Comparison of ENCODE assay signal across 33 mouse cellular contexts in genomic region chr17:64126904-64127303, GRCm38 (mm10).
DNase-seq lines count a peak whose midpoint lies in the region; ATAC-seq and TF ChIP-seq lines count a peak whose summit lies in the region.
"Had no signal": no experiment of that assay in that cellular context is flagged by ENCODE, and none has a peak within 500 bp of the region (broad histone marks: within the 10 kb centered on the region; RNA-seq: fewer than 3 reads in every experiment).

No protein-coding gene starts in this region.

- no peak overlapping the region for H3K9ac ChIP-seq in kidney, postnatal 0 days (ENCODE audit: low read depth, low read length)
- no peak overlapping the region for H3K9ac ChIP-seq in midbrain, embryonic 16.5 days (ENCODE audit: low read depth, low read length)
- H3K9ac ChIP-seq: embryonic facial prominence, embryonic 12.5 days; forebrain, embryonic 15.5 days; heart, embryonic 13.5 days; limb, embryonic 13.5 days; liver, embryonic 12.5 days had no signal

- H3K4me1 ChIP-seq in kidney, adult 2 months (ENCODE audit: control insufficient read depth, insufficient read depth, low read length): peaks cover 3% of the 10 kb centered on the region; the same call in 1 of the 2 replicates
- H3K4me1 ChIP-seq in kidney, postnatal 0 days (replicated peaks; ENCODE audit: insufficient read depth, low read length): peaks cover 14% of the 10 kb centered on the region
- H3K4me1 ChIP-seq in limb, embryonic 10.5 days: peaks cover 22% of the 10 kb centered on the region
- H3K4me1 ChIP-seq in midbrain, embryonic 16.5 days (ENCODE audit: control insufficient read depth, insufficient read depth, low read length): peaks cover 2% of the 10 kb centered on the region; the same call in 1 of the 2 replicates
- no peaks in the 10 kb centered on the region for H3K4me1 ChIP-seq in hindbrain, embryonic 10.5 days (replicated peaks)
- H3K4me1 ChIP-seq: liver, embryonic 12.5 days had no signal

- 45% methylated on average over 5 of the region's 5 CpGs for WGBS in kidney, adult 2 months
- 57% methylated on average over 5 of the region's 5 CpGs for WGBS in kidney, postnatal 0 days
- 93% methylated on average over 5 of the region's 5 CpGs for WGBS in limb, embryonic 10.5 days
- 93% methylated on average over 5 of the region's 5 CpGs for WGBS in midbrain, embryonic 16.5 days
- 93% methylated on average over 5 of the region's 5 CpGs for WGBS in hindbrain, embryonic 10.5 days

- H3K9me3 ChIP-seq in kidney, postnatal 0 days (replicated peaks; ENCODE audit: low read length): no peaks in the 10 kb centered on the region
- H3K9me3 ChIP-seq in limb, embryonic 10.5 days (replicated peaks): no peaks in the 10 kb centered on the region
- no peaks in the 10 kb centered on the region for H3K9me3 ChIP-seq in midbrain, embryonic 16.5 days (replicated peaks; ENCODE audit: control insufficient read depth, low read length, poor library complexity, severe bottlenecking)
- H3K9me3 ChIP-seq in hindbrain, embryonic 10.5 days: no peaks in the 10 kb centered on the region
- H3K9me3 ChIP-seq: embryonic facial prominence, embryonic 12.5 days; forebrain, embryonic 10.5 days; forebrain, embryonic 15.5 days; heart, embryonic 13.5 days; limb, embryonic 13.5 days; liver, embryonic 12.5 days; megakaryocyte, embryonic 14.5 days had no signal

- peak; percentile 91 for ATAC-seq in kidney, postnatal 0 days (replicated peaks; ENCODE audit: low FRiP score, low read depth)
- ATAC-seq in midbrain, embryonic 16.5 days: no peak
- ATAC-seq: activated CD4-positive, CD25-positive, alpha-beta regulatory T cell, adult 4 months; forebrain, embryonic 15.5 days; hindbrain, embryonic 16.5 days; intestine, embryonic 16.5 days; liver, embryonic 12.5 days; lung, postnatal 0 days had no signal

- H3K36me3 ChIP-seq in kidney, adult 2 months (ENCODE audit: control insufficient read depth, insufficient read depth, low read length): no peaks in the 10 kb centered on the region
- no peaks in the 10 kb centered on the region for H3K36me3 ChIP-seq in kidney, postnatal 0 days (ENCODE audit: insufficient read depth, low read length)
- H3K36me3 ChIP-seq in limb, embryonic 10.5 days: no peaks in the 10 kb centered on the region
- H3K36me3 ChIP-seq in midbrain, embryonic 16.5 days (ENCODE audit: control insufficient read depth, insufficient read depth, low read length): no peaks in the 10 kb centered on the region
- H3K36me3 ChIP-seq in hindbrain, embryonic 10.5 days: no peaks in the 10 kb centered on the region
- H3K36me3 ChIP-seq: embryonic facial prominence, embryonic 12.5 days; forebrain, embryonic 10.5 days; forebrain, embryonic 15.5 days; heart, embryonic 13.5 days; limb, embryonic 13.5 days; liver, embryonic 12.5 days had no signal

- no peak for TF ChIP-seq POLR2A in kidney, adult 2 months (IDR thresholded peaks at IDR 0.05; ENCODE audit: low read depth, low read length)

- no peak overlapping the region for H3K4me2 ChIP-seq in kidney, postnatal 0 days (ENCODE audit: low read length)
- no peak overlapping the region for H3K4me2 ChIP-seq in midbrain, embryonic 16.5 days (ENCODE audit: low read length)
- H3K4me2 ChIP-seq: embryonic facial prominence, embryonic 12.5 days; forebrain, embryonic 15.5 days; heart, embryonic 13.5 days; limb, embryonic 13.5 days; liver, embryonic 12.5 days had no signal

- H3K4me3 ChIP-seq in kidney, adult 2 months (ENCODE audit: insufficient read depth, low read depth, low read length): no peak overlapping the region
- H3K4me3 ChIP-seq in kidney, postnatal 0 days (replicated peaks; ENCODE audit: low read depth, low read length): no peak overlapping the region
- H3K4me3 ChIP-seq in limb, embryonic 10.5 days: no peak overlapping the region
- H3K4me3 ChIP-seq in midbrain, embryonic 16.5 days (ENCODE audit: low read depth, low read length): no peak overlapping the region
- no peak overlapping the region for H3K4me3 ChIP-seq in hindbrain, embryonic 10.5 days
- H3K4me3 ChIP-seq: embryonic facial prominence, embryonic 12.5 days; forebrain, embryonic 10.5 days; forebrain, embryonic 15.5 days; heart, embryonic 13.5 days; limb, embryonic 13.5 days; liver, embryonic 12.5 days; megakaryocyte, embryonic 14.5 days had no signal

- H3K27ac ChIP-seq in kidney, adult 2 months (ENCODE audit: insufficient read depth, low read depth, low read length): no peak overlapping the region
- H3K27ac ChIP-seq in kidney, postnatal 0 days: peak overlapping the region; percentile 63; the same call in 1 of the 2 replicates
- H3K27ac ChIP-seq in limb, embryonic 10.5 days: no peak overlapping the region
- H3K27ac ChIP-seq in midbrain, embryonic 16.5 days (ENCODE audit: low read length): no peak overlapping the region
- no peak overlapping the region for H3K27ac ChIP-seq in hindbrain, embryonic 10.5 days
- H3K27ac ChIP-seq: embryonic facial prominence, embryonic 12.5 days; forebrain, embryonic 10.5 days; forebrain, embryonic 15.5 days; heart, embryonic 13.5 days; limb, embryonic 13.5 days; liver, embryonic 12.5 days had no signal

- intact Hi-C loops in heart, postnatal 25 days (cut with DNase I): loop anchor here (5.0 kb wide), 1 partner anchor 75 kb away; no protein-coding TSS in a partner anchor

- TF ChIP-seq CTCF in kidney, adult 2 months (conservative IDR thresholded peaks at IDR 0.05; ENCODE audit: insufficient read depth, insufficient read length, low read depth, low read length): no peak
- TF ChIP-seq CTCF in kidney, postnatal 0 days (IDR thresholded peaks at IDR 0.05; ENCODE audit: low read depth): no peak

- no peaks in the 10 kb centered on the region for H3K27me3 ChIP-seq in kidney, adult 2 months (replicated peaks; ENCODE audit: control insufficient read depth, insufficient read depth, low read length)
- H3K27me3 ChIP-seq in kidney, postnatal 0 days (ENCODE audit: insufficient read depth, low read length): no peaks in the 10 kb centered on the region
- no peaks in the 10 kb centered on the region for H3K27me3 ChIP-seq in limb, embryonic 10.5 days (ENCODE audit: low read depth, poor library complexity, severe bottlenecking)
- H3K27me3 ChIP-seq in midbrain, embryonic 16.5 days (ENCODE audit: control insufficient read depth, insufficient read depth, low read depth, low read length): no peaks in the 10 kb centered on the region
- H3K27me3 ChIP-seq in hindbrain, embryonic 10.5 days (ENCODE audit: insufficient read depth, poor library complexity, severe bottlenecking): no peaks in the 10 kb centered on the region
- H3K27me3 ChIP-seq: CH12.LX; embryonic facial prominence, embryonic 12.5 days; forebrain, embryonic 15.5 days; heart, embryonic 13.5 days; limb, embryonic 13.5 days; liver, embryonic 12.5 days; megakaryocyte, embryonic 14.5 days had no signal

- peak; percentile 86 for DNase-seq in heart, adult 11 months
- no peak for DNase-seq in heart, postnatal 25 days (ENCODE audit: low spot score)
- DNase-seq in kidney, adult 2 months: peak; percentile 14
- DNase-seq in kidney, postnatal 0 days (ENCODE audit: low spot score): peak; percentile 34
- peak; percentile 17 for DNase-seq in limb, embryonic 10.5 days (ENCODE audit: low spot score)
- no peak for DNase-seq in cerebellum, postnatal 4 days (ENCODE audit: low spot score in 2 of 2)
- no peak for DNase-seq in hindbrain, embryonic 10.5 days (ENCODE audit: low spot score)
- DNase-seq: adrenal gland, adult 2 months; adrenal gland, postnatal 36 days; cerebellum, adult 18-20 months; cerebellum, postnatal 36 days; embryo, embryonic 11 days; gastrocnemius, postnatal 36 days; heart, postnatal 10 days; lung, adult 18-20 months; lung, postnatal 4 days; midbrain, embryonic 14.5 days; right cerebral cortex, adult 18-20 months; spleen, adult 18-20 months; thymus, postnatal 14 days had no signal

Comparison
In these comparisons a context has a peak if more than half of its experiments do, and no peak if none do; other contexts are left out.
1. DNase-seq: peak in heart, adult 11 months (single experiment), kidney, adult 2 months (single experiment), kidney, postnatal 0 days (single experiment) and limb, embryonic 10.5 days (single experiment); none in heart, postnatal 25 days (single experiment), cerebellum, postnatal 4 days (0 of 2) and hindbrain, embryonic 10.5 days (single experiment).